ENCODE assay signal across 9 mouse cellular contexts in genomic region chr9:120591490-120591889, GRCm38 (mm10). TPM values are rescaled to one million over a fixed set of nuclear protein-coding genes. Genes with fewer than 3 reads are reported as not detected.
DNase-seq lines count a peak whose midpoint lies in the region; ATAC-seq lines count a peak whose summit lies in the region.
"Had no signal": no experiment of that assay in that cellular context is flagged by ENCODE, and none has a peak within 500 bp of the region (broad histone marks: within the 10 kb centered on the region; RNA-seq: fewer than 3 reads in every experiment).

No protein-coding gene starts in this region.

- H3K4me2 ChIP-seq in embryonic facial prominence, embryonic 14.5 days (ENCODE audit: low read depth, low read length), result no peak overlapping the region
- H3K4me2 ChIP-seq in liver, embryonic 11.5 days, result no peak overlapping the region
- H3K4me2 ChIP-seq: heart, embryonic 15.5 days had no signal

- peak; percentile 61 for DNase-seq in right cerebral cortex, adult 18-20 months
- no peak for DNase-seq in right cerebral cortex, postnatal 36 days (ENCODE audit: low spot score in 2 of 2)
- peak; percentile 71 to 80 for DNase-seq in adrenal gland, adult 18-20 months (ENCODE audit: low spot score in 2 of 2)
- peak; percentile 74 for DNase-seq in embryonic facial prominence, embryonic 14.5 days (ENCODE audit: low spot score)
- peak; percentile 86 for DNase-seq in induced T-regulatory cell, adult 2 months (ENCODE audit: low read depth)
- peak; percentile 73 for DNase-seq in liver, embryonic 11.5 days (ENCODE audit: low spot score)
- peak; percentile 84 for DNase-seq in retina, postnatal 1 day
- peak; percentile 81 for DNase-seq in urinary bladder, postnatal 25 days (ENCODE audit: low spot score)

- 3% methylated on average over 9 of the region's 9 CpGs for WGBS in embryonic facial prominence, embryonic 14.5 days
- WGBS in liver, embryonic 11.5 days, result 3% methylated on average over 9 of the region's 9 CpGs

- H3K27ac ChIP-seq in embryonic facial prominence, embryonic 14.5 days (replicated peaks; ENCODE audit: low read depth, low read length), result no peak overlapping the region
- H3K27ac ChIP-seq in liver, embryonic 11.5 days (ENCODE audit: low read depth, low read length), result no peak overlapping the region
- H3K27ac ChIP-seq: heart, embryonic 15.5 days had no signal

- H3K9me3 ChIP-seq in embryonic facial prominence, embryonic 14.5 days (ENCODE audit: control insufficient read depth, low read length), result no peaks in the 10 kb centered on the region
- no peaks in the 10 kb centered on the region for H3K9me3 ChIP-seq in liver, embryonic 11.5 days (ENCODE audit: control insufficient read depth, low read length)
- H3K9me3 ChIP-seq: heart, embryonic 15.5 days had no signal

- no peaks in the 10 kb centered on the region for H3K36me3 ChIP-seq in embryonic facial prominence, embryonic 14.5 days (ENCODE audit: control insufficient read depth, insufficient read depth, low read length)
- no peaks in the 10 kb centered on the region for H3K36me3 ChIP-seq in liver, embryonic 11.5 days (ENCODE audit: control insufficient read depth, insufficient read depth, low read length)
- H3K36me3 ChIP-seq: heart, embryonic 15.5 days had no signal

- peak overlapping the region; percentile 45; the same call in 1 of the 2 replicates for H3K9ac ChIP-seq in embryonic facial prominence, embryonic 14.5 days (ENCODE audit: low read depth, low read length)
- no peak overlapping the region for H3K9ac ChIP-seq in liver, embryonic 11.5 days (ENCODE audit: low read depth, low read length)
- H3K9ac ChIP-seq: heart, embryonic 15.5 days had no signal

- no peaks in the 10 kb centered on the region for H3K4me1 ChIP-seq in embryonic facial prominence, embryonic 14.5 days (ENCODE audit: control insufficient read depth, insufficient read depth, low read length)
- no peaks in the 10 kb centered on the region for H3K4me1 ChIP-seq in liver, embryonic 11.5 days (replicated peaks; ENCODE audit: control insufficient read depth, insufficient read depth, low read length)

- no peak for ATAC-seq in embryonic facial prominence, embryonic 14.5 days (ENCODE audit: low read depth)
- ATAC-seq in liver, embryonic 11.5 days (replicated peaks; ENCODE audit: low FRiP score), result 0 out of 2 replicates have a peak, but pooled peaks have one; percentile 29

- no peaks in the 10 kb centered on the region for H3K27me3 ChIP-seq in embryonic facial prominence, embryonic 14.5 days (replicated peaks; ENCODE audit: control insufficient read depth, insufficient read depth, low read length)
- no peaks in the 10 kb centered on the region for H3K27me3 ChIP-seq in liver, embryonic 11.5 days (replicated peaks; ENCODE audit: control insufficient read depth, insufficient read depth, low read length)

- H3K4me3 ChIP-seq in embryonic facial prominence, embryonic 14.5 days (ENCODE audit: low read depth, low read length), result no peak overlapping the region
- no peak overlapping the region for H3K4me3 ChIP-seq in liver, embryonic 11.5 days (ENCODE audit: low read depth, low read length)
- H3K4me3 ChIP-seq: heart, embryonic 15.5 days had no signal

RNA-seq across cellular contexts. Expression of gene Rpl14, which starts 20.2 kb away (rescaled TPM):
- total RNA-seq in adrenal gland, adult 18-20 months (2021), result 100 to 1,000 TPM; 472 to 530 TPM
- polyA plus RNA-seq in embryonic facial prominence, embryonic 14.5 days (2014; fragmentation: Nextera tagmentation; extraction: Ambion mirVana), result 992 and 1,026 TPM in 2 replicates
- 1,178 and 1,306 TPM in 2 replicates for polyA plus RNA-seq in liver, embryonic 11.5 days (2014; fragmentation: Nextera tagmentation; extraction: Ambion mirVana)

RNA-seq across cellular contexts. Expression of gene Entpd3, which starts 51.9 kb away (rescaled TPM):
- total RNA-seq in adrenal gland, adult 18-20 months (2021), result 1 to 10 TPM in 1 of 2 experiments, not detected in 1; 3.0 TPM
- 6.9 and 10.0 TPM in 2 replicates for polyA plus RNA-seq in embryonic facial prominence, embryonic 14.5 days (2014; fragmentation: Nextera tagmentation; extraction: Ambion mirVana)
- 0.12 and 0.22 TPM in 2 replicates for polyA plus RNA-seq in liver, embryonic 11.5 days (2014; fragmentation: Nextera tagmentation; extraction: Ambion mirVana)

Comparison
In these comparisons a context has a peak if more than half of its experiments do, and no peak if none do; other contexts are left out.
1. DNase-seq: peak in right cerebral cortex, adult 18-20 months (single experiment), adrenal gland, adult 18-20 months (2 of 2), embryonic facial prominence, embryonic 14.5 days (single experiment), induced T-regulatory cell, adult 2 months (single experiment), liver, embryonic 11.5 days (single experiment), retina, postnatal 1 day (single experiment) and urinary bladder, postnatal 25 days (single experiment); none in right cerebral cortex, postnatal 36 days (0 of 2).